Mouse (Mus musculus) liver, embryonic 11.5 days (tissue): ENCODE measurements around the gene Vcl. TPM values are rescaled to one million over a fixed set of nuclear protein-coding genes. Genes with fewer than 3 reads are reported as not detected.

ENCODE experiments used
- ATAC-seq: fragments of 200-750 bp; cut with Nextera tagmentation; replicated peaks from 2 replicates; pipeline ENCODE4 v1.8.0; 2017; ENCODE audit warnings: moderate number of reproducible peaks, mild to moderate bottlenecking, moderate TSS enrichment, moderate library complexity; ENCODE audit not compliant: low FRiP score
- DNase-seq: peaks from one replicate; pipeline ENCODE4 v3.0.0-alpha.2; 2017; ENCODE audit warnings: low spot score
- H3K27ac ChIP-seq: fragments of 300-500 bp; sonication (generic); 2 replicates; pipeline ENCODE4 v1.5.1; 2014; ENCODE audit warnings: mild to moderate bottlenecking, low read depth, low read length, control low read depth
- H3K27me3 ChIP-seq: fragments of 300-500 bp; sonication (generic); replicated peaks from 2 replicates; pipeline ENCODE4 v1.6.1; 2014; ENCODE audit warnings: low read length, mixed read lengths; ENCODE audit not compliant: control insufficient read depth, insufficient read depth
- H3K36me3 ChIP-seq: fragments of 300-500 bp; sonication (generic); 2 replicates; pipeline ENCODE4 v1.6.1; 2014; ENCODE audit warnings: mild to moderate bottlenecking, low read length, moderate library complexity, mixed read lengths; ENCODE audit not compliant: control insufficient read depth, insufficient read depth
- H3K4me1 ChIP-seq: fragments of 300-500 bp; sonication (generic); replicated peaks from 2 replicates; pipeline ENCODE4 v1.6.1; 2014; ENCODE audit warnings: low read length, mixed read lengths; ENCODE audit not compliant: control insufficient read depth, insufficient read depth
- H3K4me2 ChIP-seq: fragments of 300-500 bp; sonication (generic); 2 replicates; pipeline ENCODE4 v1.6.1; 2014; ENCODE audit warnings: mild to moderate bottlenecking, control low read depth, moderate library complexity
- H3K4me3 ChIP-seq: fragments of 300-500 bp; sonication (generic); 2 replicates; pipeline ENCODE4 v1.5.1; 2014; ENCODE audit warnings: low read depth, low read length, control low read depth
- H3K9ac ChIP-seq: fragments of 300-500 bp; sonication (generic); 2 replicates; pipeline ENCODE4 v1.6.1; 2014; ENCODE audit warnings: low read depth, low read length, control low read depth
- H3K9me3 ChIP-seq: fragments of 300-500 bp; sonication (generic); 2 replicates; pipeline ENCODE4 v1.6.1; 2016; ENCODE audit warnings: low read length, inconsistent platforms, mixed read lengths; ENCODE audit not compliant: control insufficient read depth
- WGBS: fragments of 180-500 bp; shearing (Covaris S2); extraction: QIAGEN DNeasy Blood & Tissue Kit; methylation state at CpG from one replicate; pipeline ENCODE4 v1.1.7; 2014; 5-methylcytosine and 5-hydroxymethylcytosine counted together
- polyA plus RNA-seq: library from polyadenylated mRNA; unstranded; fragments of >200 nt; fragmentation: Nextera tagmentation; extraction: Ambion mirVana; gene quantifications from 2 replicates; pipeline ENCODE4 v1.2.1, GENCODE M21; 2014

The Vcl gene
- polyA plus RNA-seq, 1 experiment from 2014 or later = 59.0 TPM

DNA sequence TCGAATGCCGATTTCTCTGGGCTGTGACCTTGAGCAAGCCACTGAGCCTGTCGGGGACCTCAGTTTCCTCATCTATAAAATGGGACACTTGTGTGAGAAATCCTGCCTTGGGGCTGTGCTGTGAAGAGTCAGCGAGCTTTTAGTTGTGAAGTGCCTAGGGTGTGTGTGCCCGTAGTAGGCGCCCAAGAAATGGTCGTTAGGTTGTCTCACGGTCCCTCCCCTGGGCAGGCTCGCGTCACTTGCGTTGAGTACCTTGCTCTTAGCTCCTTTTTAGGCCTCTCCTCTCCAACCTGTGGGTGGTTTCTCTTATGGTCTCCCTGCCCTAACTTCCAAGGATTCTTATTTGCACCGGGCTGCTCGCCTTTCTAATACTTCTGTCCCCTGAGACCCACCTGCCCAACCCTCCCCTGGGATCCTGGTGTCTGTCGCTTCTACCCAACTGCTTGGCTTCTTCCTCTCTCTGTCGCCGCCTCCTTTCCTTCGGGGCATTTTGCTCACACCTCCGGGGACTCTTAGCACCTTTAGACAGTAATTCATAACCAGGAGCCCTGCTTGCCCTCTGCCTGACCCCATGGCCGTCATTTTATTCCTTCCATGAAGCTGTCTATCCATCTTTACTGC is 726 bp downstream of the Vcl start:
- Histone ChIP-seq H3K4me1 (peaks cover 35% of the 10 kb centered on the region), H3K27ac (peak overlapping the region; percentile 90), H3K9ac (peak overlapping the region; percentile 86), H3K27me3 (no peaks in the 10 kb centered on the region), H3K9me3 (no peaks in the 10 kb centered on the region; the same call in 1 of the 2 replicates), H3K4me3 (peak overlapping the region; percentile 94), H3K4me2 (peak overlapping the region; percentile 98), H3K36me3 (no peaks in the 10 kb centered on the region)
- ATAC-seq = peak; percentile 38
- DNase-seq = no peak
- WGBS = under 1% methylated on average over 19 of the region's 19 CpGs

DNA sequence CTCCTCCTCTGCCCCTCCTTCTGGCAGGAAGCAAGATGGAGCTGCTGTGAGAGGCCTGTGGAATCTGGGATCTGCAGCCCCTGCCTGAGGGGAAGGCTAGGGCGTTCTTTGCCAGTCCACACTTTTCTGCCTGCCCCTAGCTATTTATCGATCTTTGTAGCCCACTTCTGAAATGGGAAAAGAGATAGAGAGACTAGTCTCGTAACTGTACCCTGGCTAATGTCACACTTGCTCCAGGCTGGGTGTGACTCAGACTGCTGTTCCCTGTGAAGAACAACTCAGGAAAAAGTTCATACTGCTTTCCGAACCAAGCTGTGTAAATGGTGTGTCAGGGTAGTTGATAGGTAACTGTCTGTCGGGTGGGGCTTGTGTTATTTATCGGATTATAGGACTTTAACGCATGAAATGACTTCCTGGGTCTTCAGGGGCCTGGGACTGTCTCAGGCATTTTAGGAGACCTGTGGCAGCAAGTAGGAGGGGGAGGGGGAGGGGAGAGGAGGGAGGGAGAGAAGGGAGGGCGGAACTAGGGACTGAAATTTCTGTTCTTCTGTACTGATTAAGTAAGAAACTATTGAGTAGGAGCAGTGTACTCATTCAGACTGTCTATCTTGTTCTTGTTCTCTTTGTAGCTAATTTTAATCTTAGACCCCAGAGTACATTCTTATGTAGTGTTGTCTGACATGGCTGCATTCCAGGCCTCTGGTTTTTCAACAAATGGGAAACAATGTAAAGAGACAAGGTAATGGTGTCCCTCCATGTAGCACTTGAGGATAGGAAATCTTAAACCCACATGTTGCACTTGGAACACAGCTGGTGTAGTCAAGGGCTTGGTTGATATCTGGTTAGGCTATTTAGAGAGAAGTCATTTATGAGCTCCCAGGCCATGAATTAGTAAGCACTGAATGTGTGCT is 1.5 kb downstream of the Vcl start:
- WGBS = 13% methylated on average over 8 of the region's 8 CpGs
- ATAC-seq (no peak), DNase-seq (peak; percentile 37)
- Histone ChIP-seq H3K36me3 (no peaks in the 10 kb centered on the region), H3K4me3 (peak overlapping the region; percentile 94), H3K4me2 (peak overlapping the region; percentile 98), H3K27ac (peak overlapping the region; percentile 90), H3K9ac (peak overlapping the region; percentile 86), H3K27me3 (no peaks in the 10 kb centered on the region), H3K9me3 (no peaks in the 10 kb centered on the region; the same call in 1 of the 2 replicates), H3K4me1 (peaks cover 42% of the 10 kb centered on the region)

DNA sequence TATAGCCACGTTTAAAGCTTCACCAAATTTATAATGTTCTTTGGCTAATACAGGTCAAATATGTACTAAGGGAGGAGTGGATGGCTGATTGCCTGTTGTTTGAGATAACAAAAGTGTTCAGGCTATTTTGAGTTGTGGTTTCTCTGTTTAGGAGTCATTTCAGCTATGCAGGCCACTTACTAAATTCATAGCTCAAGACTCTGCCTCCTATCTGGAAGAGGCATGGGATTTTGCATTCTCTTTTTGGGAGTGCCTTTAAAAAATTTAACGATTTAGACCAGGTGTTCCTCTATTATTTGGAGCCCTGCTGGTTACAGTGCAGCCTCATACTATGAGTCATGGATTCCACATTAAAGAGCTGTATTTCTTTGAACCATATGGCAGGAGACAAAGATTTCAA is 9.2 kb downstream of the Vcl start:
- H3K4me2 ChIP-seq = peak overlapping the region; percentile 52
- no peak overlapping the region for H3K4me3 ChIP-seq

DNA sequence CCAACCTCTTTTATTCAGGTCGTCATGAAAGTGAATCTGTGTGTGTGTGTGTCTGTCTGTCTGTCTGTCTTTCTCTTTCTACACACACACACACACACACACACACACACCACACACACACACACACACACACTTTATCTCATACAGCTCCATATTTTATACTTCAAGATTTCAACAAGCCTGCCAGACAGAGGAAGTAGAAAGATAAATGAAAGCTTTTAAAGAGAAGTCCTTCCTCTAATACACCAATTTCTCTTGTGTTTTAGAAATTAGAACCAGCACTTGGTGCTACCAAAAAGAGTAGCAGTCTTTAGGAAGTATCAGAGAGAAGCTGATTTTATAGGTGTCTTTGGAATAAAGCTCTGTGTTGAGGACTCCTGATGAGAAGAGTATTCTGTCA is 9.7 kb downstream of the Vcl start:
- peaks cover 49% of the 10 kb centered on the region for H3K4me1 ChIP-seq
- WGBS = 21% methylated on average over 1 of the region's 1 CpGs

More for the DNA sequence above, 9.2 kb downstream of the Vcl start:
- no peak for DNase-seq
- ATAC-seq = peak; percentile 88
- H3K9ac ChIP-seq = 0 out of 2 replicates have a peak overlapping the region, but pooled peaks have one; percentile 7
- no peaks in the 10 kb centered on the region for H3K9me3 ChIP-seq
- H3K36me3 ChIP-seq = no peaks in the 10 kb centered on the region; the same call in 1 of the 2 replicates
- WGBS = 35% methylated on average over 2 of the region's 2 CpGs
- H3K27me3 ChIP-seq = no peaks in the 10 kb centered on the region
- peaks cover 49% of the 10 kb centered on the region for H3K4me1 ChIP-seq
- H3K27ac ChIP-seq = peak overlapping the region; percentile 76

DNA sequence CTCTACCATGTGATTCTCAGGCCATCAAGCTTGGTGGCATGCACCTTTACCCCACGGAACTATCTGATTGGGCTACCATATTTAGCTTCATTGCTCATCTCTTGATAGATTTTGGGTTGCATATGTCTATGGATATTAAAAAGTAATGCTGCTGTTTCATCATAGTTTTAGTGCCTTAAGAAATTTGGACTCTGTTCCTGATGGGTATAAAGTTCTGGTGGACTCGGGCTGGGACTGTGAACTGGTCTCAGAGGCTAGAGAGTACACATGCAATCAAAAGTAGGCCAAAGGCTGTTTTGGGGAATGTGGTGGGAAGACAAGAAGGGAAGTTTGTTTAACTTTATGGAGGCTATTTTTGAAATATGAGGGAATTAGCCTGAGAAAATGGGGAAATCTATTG is 16.1 kb downstream of the Vcl start:
- WGBS = 90% methylated on average over 2 of the region's 2 CpGs
- Histone ChIP-seq H3K4me2 (no peak overlapping the region), H3K9me3 (no peaks in the 10 kb centered on the region), H3K4me1 (peaks cover 3% of the 10 kb centered on the region), H3K27ac (no peak overlapping the region), H3K36me3 (no peaks in the 10 kb centered on the region; the same call in 1 of the 2 replicates), H3K4me3 (no peak overlapping the region), H3K9ac (no peak overlapping the region), H3K27me3 (no peaks in the 10 kb centered on the region)
- ATAC-seq = no peak
- DNase-seq = no peak

More for the DNA sequence above, 9.7 kb downstream of the Vcl start:
- no peaks in the 10 kb centered on the region for H3K9me3 ChIP-seq
- no peaks in the 10 kb centered on the region for H3K27me3 ChIP-seq
- peak overlapping the region; percentile 52 for H3K4me2 ChIP-seq
- ATAC-seq (no peak), DNase-seq (no peak)
- H3K9ac ChIP-seq = 0 out of 2 replicates have a peak overlapping the region, but pooled peaks have one; percentile 7
- peak overlapping the region; percentile 76 for H3K27ac ChIP-seq
- H3K4me3 ChIP-seq = no peak overlapping the region
- no peaks in the 10 kb centered on the region; the same call in 1 of the 2 replicates for H3K36me3 ChIP-seq

DNA sequence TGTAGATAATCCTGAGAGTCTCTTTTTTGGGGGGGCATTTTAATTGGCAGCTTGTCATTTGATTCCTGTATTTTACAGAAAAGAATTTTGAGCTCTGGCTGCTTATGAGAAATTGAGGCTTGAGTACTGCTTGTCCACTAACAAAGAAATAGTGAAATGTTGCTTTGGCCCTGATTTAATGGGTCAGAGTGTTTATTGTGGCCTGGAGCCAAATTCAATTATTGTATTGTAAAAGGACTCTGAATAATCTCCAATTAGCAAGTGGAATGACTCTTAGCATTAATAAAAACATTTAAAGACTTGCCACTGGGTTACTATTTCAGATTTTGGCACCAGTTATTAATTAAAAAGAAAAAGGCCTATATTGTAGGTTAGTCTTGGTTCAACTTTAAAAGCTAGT is 26.8 kb downstream of the Vcl start:
- Histone ChIP-seq H3K36me3 (no peaks in the 10 kb centered on the region), H3K4me1 (no peaks in the 10 kb centered on the region), H3K27me3 (no peaks in the 10 kb centered on the region), H3K9me3 (no peaks in the 10 kb centered on the region), H3K9ac (no peak overlapping the region), H3K4me3 (no peak overlapping the region), H3K4me2 (no peak overlapping the region), H3K27ac (no peak overlapping the region)
- DNase-seq = no peak
- no peak for ATAC-seq

DNA sequence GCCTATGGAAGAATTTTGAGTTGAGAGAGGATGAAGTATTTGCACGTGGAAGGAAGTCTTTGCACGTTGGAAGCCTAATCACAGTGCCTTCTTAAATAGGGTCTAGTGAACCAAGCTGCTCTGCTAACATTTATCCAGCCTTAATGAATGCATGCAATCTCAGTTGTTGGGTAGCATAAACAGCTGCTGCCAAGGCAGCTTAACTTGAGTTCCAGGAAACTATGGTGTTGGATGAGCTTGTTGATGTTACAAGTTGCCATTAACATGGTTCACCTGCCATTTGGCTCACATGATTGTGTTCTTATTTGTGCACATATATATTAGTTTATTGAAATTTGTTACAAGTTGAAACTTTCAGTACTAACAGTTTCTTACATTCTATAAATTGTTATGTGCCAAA is 29.8 kb downstream of the Vcl start:
- Histone ChIP-seq H3K36me3 (no peaks in the 10 kb centered on the region), H3K27me3 (no peaks in the 10 kb centered on the region), H3K4me3 (no peak overlapping the region), H3K27ac (no peak overlapping the region), H3K9me3 (no peaks in the 10 kb centered on the region), H3K4me1 (no peaks in the 10 kb centered on the region; the same call in 1 of the 2 replicates), H3K4me2 (no peak overlapping the region), H3K9ac (no peak overlapping the region)
- ATAC-seq (no peak), DNase-seq (no peak)
- 71% methylated on average over 2 of the region's 2 CpGs for WGBS

DNA sequence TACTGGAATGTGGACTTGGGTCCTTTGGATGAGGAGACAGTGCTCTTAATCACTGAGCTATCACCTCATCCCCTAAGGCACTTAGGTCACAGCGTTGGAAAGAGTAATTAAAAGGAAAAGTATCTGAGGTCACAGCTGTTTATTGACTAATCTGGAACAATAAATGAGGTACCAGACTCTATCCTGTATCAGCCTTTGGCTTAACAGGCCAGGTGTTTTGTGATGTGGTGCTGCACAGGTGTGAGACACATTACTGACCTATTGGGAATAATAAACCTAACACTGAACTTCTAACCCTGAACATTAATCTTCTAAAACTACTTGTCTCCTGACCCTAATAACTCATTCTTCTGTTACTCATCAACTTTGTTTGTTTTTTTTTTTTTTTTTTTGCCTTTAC is 33.3 kb downstream of the Vcl start:
- 66% methylated on average over 1 of the region's 1 CpGs for WGBS
- Histone ChIP-seq H3K4me1 (no peaks in the 10 kb centered on the region; the same call in 1 of the 2 replicates), H3K4me3 (no peak overlapping the region), H3K4me2 (no peak overlapping the region), H3K9me3 (no peaks in the 10 kb centered on the region), H3K36me3 (no peaks in the 10 kb centered on the region), H3K27me3 (no peaks in the 10 kb centered on the region), H3K27ac (no peak overlapping the region), H3K9ac (no peak overlapping the region)
- DNase-seq (no peak), ATAC-seq (no peak)
